Mouse (Mus musculus): Measurements from ENCODE around the gene Ppp1r9a.

DNA sequence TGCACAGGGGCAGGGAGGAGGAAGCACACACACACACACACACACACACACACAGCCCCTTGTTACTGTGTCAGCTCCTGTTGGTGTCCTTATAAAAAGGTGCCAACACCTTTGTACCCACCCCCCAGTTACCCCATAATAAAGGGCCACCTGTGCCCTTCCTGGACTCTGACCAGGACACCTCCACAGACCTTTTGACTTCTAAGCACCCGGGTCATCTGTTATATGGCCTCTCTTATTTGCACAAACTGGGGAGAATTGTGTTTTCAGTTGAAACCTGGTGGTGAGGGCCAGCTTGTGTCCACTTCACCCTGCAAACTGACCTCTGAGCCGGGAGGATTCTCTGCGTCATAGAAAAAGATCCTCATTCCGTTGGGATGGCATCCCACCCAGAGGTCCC, 268.7 kb downstream of the Ppp1r9a start:
- TF ChIP-seq CTCF (IDR thresholded peaks at IDR 0.05; ENCODE audit: borderline replicate concordance, extremely low read depth, insufficient read depth, insufficient read length) = no peak
- TF ChIP-seq POLR2A (IDR thresholded peaks at IDR 0.05; ENCODE audit: borderline replicate concordance, extremely low read depth, insufficient read depth, insufficient read length, poor library complexity, severe bottlenecking) = no peak
